Mouse (Mus musculus) kidney, postnatal 0 days (tissue): ENCODE results near the gene Mcoln3. TPM values are rescaled to one million over a fixed set of nuclear protein-coding genes. Genes with fewer than 3 reads are reported as not detected.

Experiments
- ATAC-seq: fragments of 200-750 bp; cut with Nextera tagmentation; replicated peaks from 2 replicates; pipeline ENCODE4 v1.8.0; 2017; ENCODE audit warnings: low read depth, moderate number of reproducible peaks, moderate TSS enrichment, moderate library complexity; ENCODE audit not compliant: low FRiP score
- DNase-seq: peaks from one replicate; pipeline ENCODE4 v3.0.0-alpha.2; 2016; ENCODE audit warnings: low spot score
- H3K27ac ChIP-seq: fragments of 300-500 bp; sonication (generic); 2 replicates; pipeline ENCODE4 v1.5.1; 2014; ENCODE audit warnings: mild to moderate bottlenecking
- H3K27me3 ChIP-seq: fragments of 300-500 bp; sonication (generic); 2 replicates; pipeline ENCODE4 v1.6.1; 2014; ENCODE audit warnings: low read length, mixed read lengths; ENCODE audit not compliant: insufficient read depth
- H3K36me3 ChIP-seq: fragments of 300-500 bp; sonication (generic); 2 replicates; pipeline ENCODE4 v1.6.1; 2014; ENCODE audit warnings: low read length, mixed read lengths; ENCODE audit not compliant: insufficient read depth
- H3K4me1 ChIP-seq: fragments of 300-500 bp; sonication (generic); replicated peaks from 2 replicates; pipeline ENCODE4 v1.6.1; 2014; ENCODE audit warnings: antibody characterized with exemption, low read length, mixed read lengths; ENCODE audit not compliant: insufficient read depth
- H3K4me2 ChIP-seq: fragments of 300-500 bp; sonication (generic); 2 replicates; pipeline ENCODE4 v1.6.1; 2014; ENCODE audit warnings: mild to moderate bottlenecking, low read length, moderate library complexity, mixed read lengths
- H3K4me3 ChIP-seq: fragments of 300-500 bp; sonication (generic); replicated peaks from 2 replicates; pipeline ENCODE4 v1.5.1; 2014; ENCODE audit warnings: low read depth, low read length
- H3K9ac ChIP-seq: fragments of 300-500 bp; sonication (generic); 2 replicates; pipeline ENCODE4 v1.6.1; 2014; ENCODE audit warnings: low read depth, low read length
- H3K9me3 ChIP-seq: fragments of 300-500 bp; sonication (generic); replicated peaks from 2 replicates; pipeline ENCODE4 v1.6.1; 2016; ENCODE audit warnings: low read length, inconsistent platforms, mixed read lengths
- CTCF ChIP-seq: IDR thresholded peaks from 2 replicates; pipeline ENCODE4 v1.5.1; 2016; ENCODE audit warnings: antibody characterized with exemption, low read depth, mild to moderate bottlenecking, moderate library complexity
- WGBS: fragments of 180-500 bp; shearing (Covaris S2); extraction: QIAGEN DNeasy Blood & Tissue Kit; methylation state at CpG from one replicate; pipeline ENCODE4 v1.1.7; 2014; 5-methylcytosine and 5-hydroxymethylcytosine counted together
- polyA plus RNA-seq: library from polyadenylated mRNA; unstranded; fragments of >200 nt; fragmentation: Nextera tagmentation; extraction: Ambion mirVana; gene quantifications from 2 replicates; pipeline ENCODE4 v1.2.1, GENCODE M21; 2015

Mcoln3 gene
- polyA plus RNA-seq, 1 experiment from 2014 or later: 34.7 TPM

DNA sequence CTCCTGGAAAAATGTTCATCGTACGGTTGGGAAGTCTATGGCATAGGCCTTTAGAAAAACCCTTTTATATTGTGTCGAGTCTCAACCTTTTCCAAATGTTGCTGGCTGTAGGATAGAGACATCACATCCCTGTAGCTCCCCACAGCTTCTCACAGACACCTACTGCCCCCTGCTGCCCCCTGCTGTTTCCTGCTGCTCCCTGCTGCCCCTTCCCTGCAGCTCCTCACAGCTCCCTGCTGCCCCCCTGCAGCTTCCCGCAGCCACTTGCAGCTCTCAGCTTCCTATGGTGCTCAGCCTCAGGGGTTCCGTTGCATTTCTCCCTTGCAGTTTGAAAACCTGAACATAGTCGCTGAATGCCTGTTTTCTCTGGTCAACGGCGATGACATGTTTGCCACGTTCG is 72.7 kb downstream of the Mcoln3 start:
- 73% methylated on average over 10 of the region's 10 CpGs for WGBS
- Histone ChIP-seq H3K27ac (no peak overlapping the region), H3K9me3 (no peaks in the 10 kb centered on the region), H3K4me2 (no peak overlapping the region), H3K27me3 (no peaks in the 10 kb centered on the region), H3K36me3 (no peaks in the 10 kb centered on the region), H3K4me1 (no peaks in the 10 kb centered on the region), H3K4me3 (no peak overlapping the region), H3K9ac (no peak overlapping the region)
- no peak for ATAC-seq
- DNase-seq: no peak
- TF ChIP-seq CTCF: peak; percentile 33; the same call in 1 of the 2 replicates

Other genes starting within 250 kb of the Mcoln3 start
- 57.7 and 62.2 TPM in 2 replicates for gene Bcl10, start 194.6 kb upstream of the Mcoln3 start, polyA plus RNA-seq
- 43.1 and 48.2 TPM in 2 replicates for gene 2410004B18Rik, start 179.4 kb upstream of the Mcoln3 start, polyA plus RNA-seq
- 1.8 and 1.9 TPM in 2 replicates for gene Syde2, start 129.6 kb upstream of the Mcoln3 start, polyA plus RNA-seq
- gene Wdr63, start 9.3 kb upstream of the Mcoln3 start, polyA plus RNA-seq: 0.21 and 0.37 TPM in 2 replicates
- gene Mcoln2, start 32.4 kb downstream of the Mcoln3 start, polyA plus RNA-seq: 1.4 and 1.5 TPM in 2 replicates
- 2.6 and 3.7 TPM in 2 replicates for gene Lpar3, start 103.5 kb downstream of the Mcoln3 start, polyA plus RNA-seq